Mouse (Mus musculus): ENCODE data around the gene Slc9a4.
"Not testable (repeated sequence)": the region's sequence is repeated elsewhere in the genome, so short reads cannot be mapped to it uniquely, and the experiment has no call there.

Gene Slc9a4

DNA sequence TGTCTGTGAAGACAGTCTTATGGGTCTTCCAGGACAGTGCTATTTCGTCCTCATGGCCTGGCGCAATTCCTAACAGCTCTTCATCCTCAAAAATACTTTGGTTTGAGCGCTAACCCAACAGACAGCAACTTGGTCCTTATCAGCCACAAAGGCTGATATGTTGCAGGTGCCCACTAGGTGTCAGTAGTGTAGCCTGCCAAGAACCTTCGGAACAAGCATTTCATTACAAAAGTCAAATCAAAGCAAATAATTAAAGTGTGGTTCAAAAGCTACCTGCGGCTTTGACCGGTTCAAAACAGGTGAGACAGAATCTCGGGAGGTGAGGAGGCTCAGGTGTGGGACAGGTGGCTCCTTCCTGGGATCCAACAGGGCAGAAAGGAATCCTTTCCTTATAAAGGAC is at the start of gene Slc9a4:
Slc9a4 (plus strand) TSS at position 298 of the 400 bp plus-strand sequence.
- CTCF ChIA-PET: interaction anchor here (0.6 kb wide), 1 partner anchor 13 kb away, joined by 3 read pairs; no protein-coding TSS in a partner anchor

DNA sequence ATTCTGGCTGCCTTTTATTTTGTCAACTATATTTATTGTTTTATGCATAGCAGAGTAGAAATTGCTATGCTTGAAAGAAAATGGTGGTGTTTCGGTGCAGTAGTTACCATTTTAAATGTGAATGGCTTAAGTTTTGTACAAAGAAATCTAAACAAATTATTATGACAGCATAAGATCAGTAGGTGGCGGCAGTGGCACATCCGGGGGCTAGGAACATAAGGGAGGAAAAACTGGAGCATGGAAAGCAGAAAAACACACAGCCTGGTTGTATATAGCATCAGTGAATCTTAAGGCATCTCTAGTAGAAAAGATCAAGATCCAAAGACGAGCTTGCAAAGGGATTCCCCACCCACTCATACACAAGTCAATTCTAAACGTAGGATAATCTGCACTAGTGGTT is 42.3 kb upstream of the Slc9a4 start:
- CTCF ChIA-PET: no interaction called here

DNA sequence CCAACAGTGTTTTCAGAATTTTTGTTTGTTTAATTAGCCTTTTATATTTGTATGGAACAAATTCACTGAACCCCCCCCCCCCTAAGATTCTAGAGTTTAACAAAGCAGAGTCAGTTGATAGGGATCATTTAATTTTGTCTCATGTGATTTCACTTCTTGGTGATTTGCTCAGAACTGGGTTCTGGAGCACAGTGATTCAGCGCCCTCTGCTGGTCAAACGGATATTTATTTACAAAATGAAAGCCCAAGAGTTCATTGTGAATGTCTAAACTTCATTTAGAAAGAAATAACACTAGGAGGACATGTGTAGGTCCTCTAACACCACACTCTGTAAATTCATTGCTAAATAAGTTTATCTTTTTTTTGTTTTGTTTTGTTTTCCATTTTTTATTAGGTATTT is 35.2 kb upstream of the Slc9a4 start:
- CTCF ChIA-PET: interaction anchor here (0.6 to 0.7 kb wide), 4 partner anchors 164 to 656 kb away, joined by 3 to 14 read pairs (median 3); no protein-coding TSS in a partner anchor

DNA sequence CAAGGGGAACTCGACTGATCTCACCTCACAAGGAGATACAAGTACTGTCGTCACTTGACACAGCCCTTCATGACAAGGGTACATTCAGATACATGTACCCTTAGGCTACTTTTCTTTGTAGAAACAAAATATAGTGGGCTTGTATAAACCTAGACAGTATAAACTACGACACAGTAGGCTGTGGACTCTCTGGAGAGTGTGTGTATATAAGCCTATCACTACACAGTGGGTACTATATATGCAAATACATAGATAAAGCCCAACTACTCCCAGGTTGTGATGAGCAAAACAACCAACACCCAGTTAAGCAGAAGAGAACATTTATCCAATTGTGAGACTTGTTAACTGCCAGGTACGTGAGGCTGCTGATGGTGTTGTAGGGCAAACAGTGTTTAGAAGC is 33.2 kb upstream of the Slc9a4 start:
- CTCF ChIA-PET: no interaction called here

DNA sequence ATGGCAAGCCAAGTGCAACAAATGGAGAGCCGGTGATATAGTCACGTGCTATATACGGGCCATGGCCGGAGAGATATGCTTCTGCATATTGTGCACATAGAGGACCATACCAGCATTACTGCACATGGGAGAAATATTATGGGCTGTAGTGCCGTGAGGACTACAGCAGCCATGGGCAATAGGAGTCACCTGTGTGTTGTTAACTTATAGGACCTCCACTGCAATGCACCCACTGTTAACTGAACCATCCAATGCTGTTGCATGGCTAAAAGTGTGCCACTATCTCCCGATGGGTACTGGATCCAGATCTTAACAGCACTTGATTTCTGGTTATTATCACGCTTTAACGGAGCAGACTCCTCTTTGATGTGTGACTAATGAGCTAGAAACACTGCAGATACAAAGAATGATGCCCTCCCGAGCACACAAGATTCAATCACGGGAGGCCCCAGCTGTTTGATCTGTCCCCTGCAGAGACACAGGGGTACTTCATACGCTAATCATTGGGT is 32.8 kb upstream of the Slc9a4 start:
- CTCF ChIA-PET: no interaction called here

DNA sequence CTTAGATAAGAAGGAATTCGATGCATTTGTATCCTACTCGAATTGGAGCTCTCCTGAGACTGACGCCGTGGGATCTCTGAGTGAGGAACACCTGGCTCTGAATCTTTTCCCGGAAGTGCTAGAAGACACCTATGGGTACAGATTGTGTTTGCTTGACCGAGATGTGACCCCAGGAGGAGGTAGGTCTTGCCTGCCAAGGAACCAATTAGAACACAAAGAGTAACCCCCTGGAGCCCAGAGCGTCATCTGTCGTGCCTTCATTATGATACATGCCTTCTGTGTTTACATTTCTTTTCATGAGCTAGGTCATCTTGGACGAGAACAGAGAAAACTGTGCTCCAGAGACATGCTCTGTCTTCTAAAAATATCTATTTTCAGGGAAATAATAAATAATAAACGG is 32.1 kb upstream of the Slc9a4 start:
- CTCF ChIA-PET: no interaction called here

DNA sequence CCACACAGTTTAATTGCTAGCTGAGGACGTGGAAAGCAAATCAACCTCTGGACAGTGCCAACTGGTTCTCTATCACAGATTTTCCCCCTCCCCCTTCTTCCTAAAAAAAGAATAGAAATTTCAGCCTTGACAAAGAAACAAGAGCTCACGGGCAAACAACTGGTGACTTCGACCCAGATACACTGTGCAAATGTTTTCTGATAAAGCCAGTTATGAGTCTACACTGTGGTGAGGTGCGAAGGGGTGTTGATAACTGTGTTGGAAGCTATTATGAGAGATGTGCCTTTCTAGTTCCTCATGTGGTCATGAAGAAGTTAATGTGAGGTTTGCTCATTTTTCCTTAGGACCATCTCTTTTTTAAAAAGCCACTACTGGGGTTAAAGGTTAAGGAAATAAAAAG is 10.5 kb upstream of the Slc9a4 start:
- CTCF ChIA-PET: no interaction called here

DNA sequence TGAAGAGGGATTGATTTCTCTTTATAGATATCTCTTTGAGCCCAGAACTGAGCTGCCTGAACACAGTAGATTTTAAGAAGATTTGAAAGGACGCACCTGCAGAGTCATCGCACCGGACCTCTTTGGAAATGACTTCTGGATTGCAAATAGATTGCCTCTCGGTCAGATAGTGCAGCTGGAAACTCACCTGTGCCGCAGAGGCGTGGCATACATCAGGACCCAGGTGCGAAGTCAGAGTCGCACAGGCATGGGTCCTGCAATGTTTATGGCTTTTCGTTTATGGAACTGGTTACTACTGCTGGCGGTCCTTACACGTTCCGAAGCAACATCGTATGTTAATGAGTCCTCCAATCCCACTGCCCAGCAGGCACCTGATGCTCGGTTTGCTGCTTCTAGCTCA is 388 bp downstream of the Slc9a4 start:
- CTCF ChIA-PET: no interaction called here

DNA sequence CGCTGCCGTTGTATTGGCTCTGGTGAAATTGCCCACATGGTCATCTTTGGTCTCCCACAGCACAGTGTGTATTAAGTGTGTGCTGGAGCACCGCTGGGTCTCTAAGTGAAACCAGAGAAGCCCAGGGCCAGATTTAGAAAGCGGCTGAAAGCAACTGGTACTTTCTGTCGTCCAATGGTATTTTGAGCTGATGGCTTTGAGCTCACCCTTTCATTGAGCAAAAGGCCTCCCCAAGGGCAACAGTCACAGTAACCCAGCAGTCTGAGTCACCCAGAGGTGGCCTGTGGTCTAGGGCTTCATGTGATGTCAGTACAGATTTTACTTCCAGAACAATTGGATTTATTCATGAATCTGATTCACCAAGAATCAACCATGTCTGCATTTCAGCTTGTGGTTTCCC is 6.9 kb downstream of the Slc9a4 start:
- CTCF ChIA-PET: interaction anchor here (0.6 kb wide), 1 partner anchor 10 kb away, joined by 11 read pairs; no protein-coding TSS in a partner anchor

DNA sequence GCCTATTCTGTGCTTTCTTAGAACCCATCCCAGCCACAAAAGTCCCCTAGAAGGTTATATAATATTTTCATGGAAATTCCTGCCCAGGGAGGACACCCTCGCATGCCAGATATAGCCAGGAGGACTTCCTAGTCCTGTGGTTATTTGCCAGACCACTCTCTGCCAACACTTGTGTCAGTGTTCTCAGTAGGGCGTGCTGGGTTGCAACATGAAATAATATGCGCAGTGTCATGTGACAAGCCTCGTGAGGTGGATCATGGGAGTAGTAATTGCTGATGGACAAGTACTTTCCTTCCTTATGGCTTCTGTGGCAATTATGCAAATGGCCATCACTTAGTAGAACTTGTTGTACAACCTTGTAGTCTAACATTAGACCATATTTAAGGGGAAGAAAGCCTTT is 11.1 kb downstream of the Slc9a4 start:
- CTCF ChIA-PET: no interaction called here

DNA sequence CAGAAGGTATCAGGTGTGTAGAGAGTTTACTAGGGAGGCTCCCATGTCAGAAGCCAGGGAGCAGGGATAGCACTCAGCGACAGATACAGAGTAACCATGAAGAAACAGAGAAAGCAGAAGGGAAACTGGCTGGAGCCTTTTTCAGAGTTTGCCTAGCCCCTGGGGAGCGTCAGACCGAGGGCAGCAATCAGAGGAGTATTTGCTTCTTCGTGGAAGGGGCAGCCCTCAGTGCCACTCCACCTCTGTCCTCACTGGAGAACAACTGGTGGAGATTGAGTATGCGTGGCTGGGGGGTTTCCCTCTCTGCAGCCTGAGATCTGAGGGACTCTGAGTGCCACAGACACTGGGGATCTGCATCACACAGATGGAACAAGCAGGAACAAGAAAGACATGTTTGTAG is 17.9 kb downstream of the Slc9a4 start:
- CTCF ChIA-PET: no interaction called here

DNA sequence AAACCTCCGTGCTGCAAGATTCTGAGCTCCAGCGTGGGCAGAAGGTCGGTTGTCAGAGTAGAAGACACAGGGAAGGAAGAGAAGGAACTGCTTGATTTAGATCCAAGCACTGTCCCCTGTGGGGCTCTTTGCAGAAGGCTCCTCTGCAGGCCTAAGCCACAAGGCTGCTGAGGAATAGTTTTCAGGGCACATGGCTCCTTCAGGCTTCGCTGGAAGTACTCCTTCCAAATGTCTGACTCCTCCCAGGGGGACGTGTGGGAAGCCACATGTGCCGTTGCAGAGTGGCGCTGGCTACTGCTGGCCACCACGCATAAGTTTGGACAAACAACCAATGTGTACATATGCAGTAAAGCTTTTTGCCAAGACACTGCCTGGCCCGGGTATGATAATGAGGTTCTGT is 19.8 kb downstream of the Slc9a4 start:
- CTCF ChIA-PET: not testable (repeated sequence)

DNA sequence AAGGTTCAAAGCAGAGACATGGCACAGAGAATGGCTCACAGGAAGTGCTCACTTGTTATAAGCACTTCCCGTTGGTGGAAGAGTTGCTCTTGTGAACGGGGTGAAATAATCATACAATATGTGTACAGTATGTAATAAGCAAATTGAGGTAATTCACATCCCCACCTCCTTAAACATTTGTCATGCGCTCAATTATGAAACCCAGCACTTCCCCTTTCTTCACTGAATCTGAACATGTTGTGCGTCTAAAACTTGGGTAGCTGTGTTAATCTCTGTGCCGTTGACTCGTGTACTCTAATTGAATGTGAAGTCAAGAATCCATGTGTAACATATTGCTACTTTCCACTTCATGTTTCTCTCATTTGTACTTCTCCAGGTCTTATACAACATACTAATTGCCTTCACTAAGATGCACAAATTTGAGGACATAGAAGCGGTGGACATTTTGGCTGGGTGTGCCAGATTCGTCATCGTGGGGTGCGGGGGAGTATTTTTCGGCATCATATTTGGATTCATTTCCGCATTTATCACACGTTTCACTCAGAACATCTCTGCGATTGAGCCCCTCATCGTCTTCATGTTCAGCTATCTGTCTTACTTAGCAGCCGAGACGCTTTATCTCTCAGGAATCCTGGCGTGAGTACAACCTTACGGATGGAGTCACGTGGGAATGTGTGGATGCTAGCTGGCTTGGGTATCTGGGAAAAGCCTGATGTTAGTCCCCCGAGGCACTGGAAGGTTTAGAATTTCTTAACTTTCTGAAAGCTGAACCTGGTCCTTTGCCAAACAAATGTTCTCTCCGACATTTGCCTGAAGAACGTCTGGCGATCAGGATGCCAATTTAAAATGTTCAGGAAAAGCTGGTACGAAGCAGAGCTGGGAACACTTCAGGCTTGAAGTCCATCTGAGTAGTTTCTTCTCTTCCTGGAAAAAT is 20.8 kb downstream of the Slc9a4 start:
- CTCF ChIA-PET: no interaction called here

DNA sequence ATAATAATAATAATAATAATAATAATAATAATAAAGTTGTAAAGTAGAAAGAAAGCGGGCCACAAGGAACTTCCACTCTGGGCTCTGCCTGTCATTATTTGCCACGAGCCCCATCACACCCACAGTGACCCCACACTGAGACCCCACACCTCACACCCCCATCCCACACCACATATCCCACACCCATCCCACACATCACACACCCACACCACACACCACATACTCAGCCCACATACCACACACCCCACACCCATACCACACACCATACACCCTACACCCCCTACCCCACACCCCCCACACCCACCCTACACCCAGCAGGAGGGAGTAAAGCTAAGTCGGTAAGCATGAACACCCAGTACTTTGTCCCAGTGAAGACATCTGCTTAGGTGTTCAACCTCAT is 21.6 kb downstream of the Slc9a4 start:
- CTCF ChIA-PET: no interaction called here

DNA sequence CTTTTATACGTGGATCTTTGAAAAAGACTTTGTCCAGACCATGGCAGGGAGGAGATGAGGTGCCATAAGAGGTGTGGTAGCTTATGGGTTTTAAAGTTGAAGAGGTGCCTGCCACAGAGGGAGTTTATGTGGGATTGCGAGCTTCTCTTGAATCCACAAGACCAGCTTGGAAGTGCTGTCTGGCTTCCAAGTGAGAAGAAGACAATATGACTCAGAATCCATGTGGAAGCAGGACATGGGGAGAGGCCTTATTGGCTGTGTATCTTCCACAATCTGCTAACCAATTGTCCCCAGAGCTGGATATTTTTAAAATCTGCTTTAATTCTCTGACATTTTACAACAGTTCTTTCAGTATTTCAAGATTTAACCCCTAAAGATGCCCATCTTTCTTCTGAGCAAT is 33.3 kb downstream of the Slc9a4 start:
- CTCF ChIA-PET: no interaction called here

DNA sequence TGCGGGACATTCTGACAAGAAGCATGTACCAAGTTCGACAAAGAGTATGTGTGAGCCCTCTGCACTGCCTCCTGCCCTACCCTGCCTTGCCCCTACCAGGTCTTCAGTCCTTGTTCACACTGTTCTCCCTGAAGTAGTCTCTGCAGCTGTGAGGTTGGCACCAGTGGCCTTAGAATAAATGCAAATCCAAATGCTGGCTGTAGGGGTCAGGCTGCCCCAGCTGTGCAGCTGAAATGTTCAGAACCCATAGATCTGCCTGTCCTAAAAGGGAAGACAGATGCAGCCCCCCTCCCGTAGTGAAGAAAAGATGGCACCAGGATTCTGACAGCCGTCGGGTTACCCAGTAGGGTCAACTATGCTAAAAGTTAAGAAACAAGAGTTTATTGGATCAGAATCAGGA is 39.2 kb downstream of the Slc9a4 start:
- CTCF ChIA-PET: no interaction called here

DNA sequence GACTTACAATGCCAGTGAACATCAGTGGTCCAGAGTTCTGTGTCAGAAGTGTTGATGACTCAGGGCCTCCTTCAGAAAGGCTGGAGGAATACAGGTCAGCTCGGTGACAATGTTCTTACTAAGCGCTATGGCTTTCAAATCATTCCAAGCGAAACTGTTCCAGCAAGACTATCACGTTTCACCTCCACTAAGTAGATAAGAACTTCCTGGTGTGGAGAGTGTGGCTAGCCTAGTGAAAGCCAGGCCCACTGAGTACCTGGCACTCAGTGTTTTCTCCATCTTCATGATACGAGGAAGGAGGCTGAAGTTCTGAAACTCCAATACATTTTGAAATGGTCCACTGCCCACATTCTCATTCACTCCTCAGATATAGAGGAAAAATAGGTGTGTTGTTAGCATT is 40.0 kb downstream of the Slc9a4 start:
- CTCF ChIA-PET: no interaction called here

DNA sequence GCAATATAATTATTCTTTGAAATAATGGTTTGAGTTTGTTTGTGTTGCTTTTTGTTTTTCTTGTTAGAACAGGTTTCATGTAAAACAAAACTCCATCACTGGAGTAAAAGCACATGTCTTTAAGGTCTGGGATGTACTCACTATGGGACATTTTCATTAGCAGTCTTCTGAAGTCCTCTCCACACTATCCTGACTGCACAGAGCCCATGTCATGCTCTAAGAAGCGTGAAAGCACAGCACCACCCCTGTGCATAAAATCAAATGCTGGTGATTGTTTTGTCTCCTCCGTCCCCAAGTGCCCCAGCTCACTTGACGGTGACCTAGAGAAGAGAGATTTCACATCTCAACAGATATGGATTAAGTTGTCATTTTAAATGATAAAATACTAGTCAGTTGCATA is 45.1 kb downstream of the Slc9a4 start:
- CTCF ChIA-PET: no interaction called here

DNA sequence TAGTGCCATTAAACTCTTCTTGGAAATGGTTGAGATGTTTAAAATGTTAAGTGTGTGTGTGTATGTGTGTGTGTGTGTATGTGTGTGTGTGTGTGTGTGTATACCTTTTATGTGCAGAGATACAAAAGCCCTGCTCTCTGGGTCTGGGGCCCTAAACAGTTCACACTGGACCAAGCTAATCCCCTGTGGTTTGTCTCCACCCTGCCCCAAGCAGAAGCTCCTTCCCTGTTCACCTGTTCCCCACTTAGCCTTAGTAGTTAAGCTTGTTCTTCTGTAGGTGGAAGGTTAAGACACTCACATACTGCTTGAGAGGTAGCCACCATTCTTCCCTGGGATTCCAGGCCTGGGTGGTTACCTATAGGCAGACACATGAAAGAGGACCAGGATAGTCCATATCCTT is 47.1 kb downstream of the Slc9a4 start:
- CTCF ChIA-PET: no interaction called here

DNA sequence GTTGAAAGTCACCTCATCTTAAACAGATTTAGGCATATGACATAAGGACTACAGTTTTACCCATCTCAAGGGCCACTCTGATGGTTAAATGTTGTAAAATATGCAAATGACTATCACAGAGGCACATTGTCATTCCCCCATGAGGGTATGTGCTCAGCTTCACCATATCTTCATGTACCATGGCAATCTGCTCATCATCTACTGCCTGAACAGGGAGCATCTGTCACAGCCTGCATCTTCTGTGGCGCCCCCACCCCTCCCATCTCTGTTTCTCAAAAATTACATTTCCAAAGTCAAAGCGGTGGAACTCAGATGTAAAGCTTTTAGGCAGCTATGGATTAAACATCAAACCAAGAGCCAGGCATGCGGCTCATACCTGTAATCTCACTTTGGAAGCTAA is 48.6 kb downstream of the Slc9a4 start:
- CTCF ChIA-PET: no interaction called here

DNA sequence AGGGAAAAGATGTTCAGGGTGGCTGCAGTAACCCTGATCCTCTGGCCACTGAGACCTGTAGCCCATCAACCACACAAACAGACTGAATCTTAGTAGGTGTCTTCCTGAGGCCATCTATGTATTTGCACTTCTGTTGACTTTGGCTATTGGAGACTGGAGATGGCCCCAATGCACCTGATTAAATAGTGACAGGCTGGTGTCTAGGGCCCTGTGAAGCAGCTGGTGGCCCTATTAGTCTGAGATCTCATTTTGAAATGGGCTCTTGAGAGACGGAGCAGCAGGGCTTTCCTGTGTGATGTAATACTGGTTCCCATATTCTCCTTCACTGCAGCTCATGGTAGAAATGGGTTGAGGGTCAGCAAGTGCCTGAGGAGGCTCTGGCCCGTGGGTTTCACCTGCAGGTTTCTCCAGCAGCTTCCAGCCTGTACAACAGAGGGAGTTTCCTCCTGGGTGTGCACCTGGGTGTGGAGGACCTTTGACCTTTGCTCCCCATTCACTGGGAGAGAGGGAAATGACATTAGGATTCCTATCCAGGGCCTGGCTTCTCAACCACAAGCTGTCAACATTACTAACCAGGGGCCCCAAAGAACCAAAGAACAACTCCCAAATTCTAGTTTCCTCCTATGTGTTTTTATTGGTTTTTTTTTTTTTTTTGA is 52.7 kb downstream of the Slc9a4 start:
- CTCF ChIA-PET: no interaction called here

DNA sequence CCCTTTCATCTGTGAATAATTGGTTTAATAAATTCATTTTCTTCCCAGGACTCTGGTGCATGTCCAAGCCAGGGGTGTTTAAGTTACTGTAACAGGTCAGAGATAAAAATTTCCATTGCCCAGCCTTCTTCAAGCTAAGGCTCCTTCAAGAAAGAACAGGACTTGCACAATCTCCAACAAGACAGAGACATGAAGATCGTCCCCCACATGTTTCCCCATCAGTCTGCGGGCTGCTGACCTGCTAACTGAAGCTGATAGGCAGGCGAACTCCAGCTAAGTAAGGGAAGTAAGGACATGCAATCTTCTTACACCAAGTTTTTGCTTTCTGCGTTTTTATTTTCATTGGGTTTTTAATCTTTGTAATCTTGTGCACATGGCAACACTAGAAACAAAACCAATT is 54.7 kb downstream of the Slc9a4 start:
- CTCF ChIA-PET: no interaction called here

DNA sequence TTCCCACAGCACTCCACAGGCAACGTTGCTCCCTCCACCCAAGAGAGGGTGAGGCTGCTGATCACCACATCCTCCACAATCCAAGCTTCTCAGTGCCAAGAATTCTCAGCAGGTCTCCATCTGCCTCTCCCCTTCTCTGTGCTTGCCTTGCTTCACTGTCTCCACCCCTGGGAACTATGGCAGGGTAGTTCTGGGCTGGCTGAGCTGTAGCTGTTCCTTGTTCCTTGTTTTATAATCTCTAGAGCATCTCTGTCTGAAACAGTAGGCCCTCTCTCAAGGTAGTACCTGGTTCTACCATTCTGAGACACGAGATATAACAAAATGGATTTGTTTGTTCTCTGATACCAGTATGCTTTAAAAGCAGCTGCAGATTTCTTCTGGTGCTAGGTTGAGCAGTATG is 68.4 kb downstream of the Slc9a4 start:
- CTCF ChIA-PET: no interaction called here
